Mouse (Mus musculus): ENCODE measurements at regions not wholly inside any gene's neighbourhood (a gene's known extent, or its start where the extent isn't known, plus 50 kb on each side); places are given as distances from the start of the nearest gene placed in this dataset.
"Not testable (repeated sequence)": the region's sequence is repeated elsewhere in the genome, so short reads cannot be mapped to it uniquely, and the experiment has no call there.

DNA sequence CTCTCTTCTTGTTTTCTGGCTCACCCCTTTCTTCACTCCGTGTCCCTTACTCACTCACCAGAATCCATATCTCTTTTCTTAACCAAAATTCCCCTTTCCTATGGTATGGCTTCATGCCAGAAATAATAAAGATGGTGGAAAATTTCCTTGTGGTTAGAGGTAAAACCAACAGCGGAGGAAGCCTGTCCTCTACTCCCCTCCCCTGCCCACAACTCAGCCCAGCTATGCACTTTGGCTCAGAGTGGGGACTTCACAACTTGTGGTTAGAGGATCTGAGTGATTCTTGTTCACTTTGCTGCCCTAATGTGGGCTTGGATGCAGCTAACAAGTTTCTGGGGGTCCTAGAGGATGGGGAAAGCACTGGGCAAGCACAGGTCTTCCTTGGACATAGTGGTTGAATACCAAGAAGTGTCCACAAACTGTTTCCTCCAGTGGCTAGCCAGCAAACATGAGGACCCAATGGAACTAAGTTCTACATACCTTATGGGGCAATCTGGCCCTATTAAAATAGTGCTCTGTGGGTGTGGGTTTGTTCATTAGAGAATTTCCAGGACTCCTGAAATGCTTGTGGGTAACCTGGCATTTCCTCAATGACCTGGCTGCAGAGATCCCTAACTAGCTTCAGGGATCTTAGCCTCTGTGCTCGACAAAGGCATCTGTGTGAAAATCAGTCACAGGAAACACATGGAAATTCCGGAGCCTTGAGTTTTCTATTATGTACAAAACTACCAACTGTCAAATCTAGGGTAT is 118.9 kb upstream of the Rasgrp1 start:
- Histone ChIP-seq H3K4me3 (replicated peaks) (no peak overlapping the region), H3K4me1 (ENCODE audit: control insufficient read depth) (no peaks in the 10 kb centered on the region), H3K36me3 (ENCODE audit: control insufficient read depth) (no peaks in the 10 kb centered on the region), H3K27me3 (ENCODE audit: control insufficient read depth) (no peaks in the 10 kb centered on the region), H3K9me3 (ENCODE audit: control insufficient read depth, low read length) (no peaks in the 10 kb centered on the region)
- TF ChIP-seq TAL1 (IDR thresholded peaks at IDR 0.05; ENCODE audit: low read length) (no peak), GATA1 (IDR thresholded peaks at IDR 0.05; ENCODE audit: low read length) (no peak)

DNA sequence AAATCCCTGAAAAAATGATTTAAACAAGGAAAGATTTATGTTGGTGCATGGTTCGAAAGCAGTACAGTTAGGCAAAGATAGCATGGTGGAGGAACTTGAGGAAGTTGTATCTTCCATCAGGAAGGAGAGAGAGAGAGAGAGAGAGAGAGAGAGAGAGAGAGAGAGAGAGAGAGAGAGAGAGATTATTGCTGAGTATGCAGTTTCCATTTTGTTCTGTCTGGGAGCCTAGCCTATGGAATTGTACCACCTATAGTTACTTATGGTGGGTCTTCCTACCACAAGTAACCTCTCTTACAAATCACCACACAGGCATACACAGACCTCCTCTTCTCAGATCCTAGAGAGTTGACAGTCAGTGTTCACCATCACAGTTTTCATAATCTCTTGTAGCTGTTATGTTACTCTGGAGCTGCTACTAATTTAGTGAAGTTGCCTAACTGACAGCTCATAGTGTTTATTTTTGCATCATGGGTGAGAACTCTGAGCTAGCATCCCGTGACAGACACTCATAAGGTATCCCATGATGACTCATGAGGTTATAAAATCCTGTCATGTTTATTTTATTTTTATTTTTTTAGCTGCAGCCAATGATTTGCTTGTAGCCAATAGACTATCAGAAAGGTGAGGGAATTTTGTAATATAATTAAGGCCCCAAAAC is 132.2 kb upstream of the Rasgrp1 start:
- Histone ChIP-seq H3K27me3 (ENCODE audit: control insufficient read depth) (no peaks in the 10 kb centered on the region), H3K9me3 (ENCODE audit: control insufficient read depth, low read length) (no peaks in the 10 kb centered on the region), H3K36me3 (ENCODE audit: control insufficient read depth) (no peaks in the 10 kb centered on the region), H3K4me3 (replicated peaks) (no peak overlapping the region), H3K4me1 (ENCODE audit: control insufficient read depth) (no peaks in the 10 kb centered on the region)
- TF ChIP-seq TAL1 (IDR thresholded peaks at IDR 0.05; ENCODE audit: low read length) (no peak), GATA1 (IDR thresholded peaks at IDR 0.05; ENCODE audit: low read length) (no peak)

DNA sequence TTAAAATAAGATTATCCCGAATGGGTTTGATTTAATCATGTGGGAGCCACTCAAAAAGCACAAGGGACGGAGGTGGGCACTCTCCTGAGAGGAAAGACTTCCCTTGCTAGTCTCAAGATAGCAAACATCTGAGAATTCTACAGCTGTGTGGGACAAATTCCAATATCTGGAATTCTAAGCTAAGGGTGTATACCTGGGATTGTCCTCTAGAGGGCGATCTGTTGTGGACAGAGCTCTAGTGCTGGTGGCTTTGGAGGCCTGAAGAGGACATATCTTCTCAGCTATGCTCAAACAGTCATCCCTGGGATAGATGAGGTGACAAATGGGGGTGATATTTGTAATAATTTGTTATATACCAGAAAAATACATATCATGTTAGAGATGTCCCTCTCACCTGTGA is 132.8 kb upstream of the Rasgrp1 start:
- no peak overlapping the region for H3K4me3 ChIP-seq (replicated peaks)

DNA sequence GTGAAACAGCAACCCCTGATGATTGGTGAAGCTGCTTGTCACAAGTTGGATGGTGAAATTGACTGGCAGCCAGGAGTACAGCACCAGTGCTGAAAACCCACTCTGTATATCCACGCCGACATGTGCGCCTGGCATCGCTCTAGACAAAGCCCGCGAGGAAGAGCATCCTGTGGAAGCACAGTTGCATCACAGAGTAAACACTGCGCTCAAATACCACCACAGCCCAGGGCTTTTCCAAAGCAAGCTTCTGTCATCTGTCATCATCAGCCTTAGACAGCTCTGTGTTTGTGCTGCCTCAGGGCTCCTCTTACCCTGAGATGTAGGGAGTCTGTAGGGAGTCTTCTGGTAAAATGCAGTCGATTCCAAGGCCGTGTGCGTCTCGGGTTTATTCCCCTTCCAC is 134.7 kb upstream of the Rasgrp1 start:
- not testable (repeated sequence) for H3K36me3 ChIP-seq (ENCODE audit: control insufficient read depth); H3K9me3 ChIP-seq (ENCODE audit: control insufficient read depth, low read length); H3K27me3 ChIP-seq (ENCODE audit: control insufficient read depth); H3K4me3 ChIP-seq (replicated peaks); H3K4me1 ChIP-seq (ENCODE audit: control insufficient read depth)

More for the DNA sequence above, 132.8 kb upstream of the Rasgrp1 start:
- Histone ChIP-seq H3K9me3 (ENCODE audit: control insufficient read depth, low read length) (no peaks in the 10 kb centered on the region), H3K36me3 (ENCODE audit: control insufficient read depth) (no peaks in the 10 kb centered on the region), H3K4me1 (ENCODE audit: control insufficient read depth) (no peaks in the 10 kb centered on the region), H3K27me3 (ENCODE audit: control insufficient read depth) (no peaks in the 10 kb centered on the region)
- TF ChIP-seq TAL1 (IDR thresholded peaks at IDR 0.05; ENCODE audit: low read length) (no peak), GATA1 (IDR thresholded peaks at IDR 0.05; ENCODE audit: low read length) (no peak)

DNA sequence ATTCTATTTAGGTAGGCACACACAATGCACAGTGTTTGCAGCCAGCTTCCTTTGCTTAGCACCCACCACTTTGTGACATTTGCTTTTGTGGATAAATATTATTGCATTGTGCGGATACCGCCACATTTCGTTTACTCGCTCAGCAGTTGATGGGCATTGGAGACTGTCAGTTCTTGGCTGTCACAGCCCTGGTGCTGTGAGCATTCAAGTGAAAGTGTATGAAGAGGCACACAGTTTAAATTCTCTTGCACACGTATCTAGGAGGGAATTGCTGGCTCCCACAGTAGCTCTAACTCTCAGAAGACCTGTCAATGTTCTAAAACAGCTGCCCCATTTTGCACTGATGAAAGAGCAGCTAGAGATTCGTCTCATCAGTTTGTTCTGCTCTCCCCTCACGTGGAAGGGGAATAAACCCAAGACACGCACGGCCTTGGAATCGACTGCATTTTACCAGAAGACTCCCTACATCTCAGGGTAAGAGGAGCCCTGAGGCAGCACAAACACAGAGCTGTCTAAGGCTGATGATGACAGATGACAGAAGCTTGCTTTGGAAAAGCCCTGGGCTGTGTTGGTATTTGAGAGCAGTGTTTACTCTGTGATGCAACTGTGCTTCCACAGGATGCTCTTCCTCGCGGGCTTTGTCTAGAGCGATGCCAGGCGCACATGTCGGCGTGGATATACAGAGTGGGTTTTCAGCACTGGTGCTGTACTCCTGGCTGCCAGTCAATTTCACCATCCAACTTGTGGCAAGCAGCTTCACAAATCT is 136.6 kb upstream of the Rasgrp1 start:
- H3K36me3 ChIP-seq (ENCODE audit: control insufficient read depth); H3K9me3 ChIP-seq (ENCODE audit: control insufficient read depth, low read length); H3K4me1 ChIP-seq (ENCODE audit: control insufficient read depth); H3K4me3 ChIP-seq (replicated peaks); H3K27me3 ChIP-seq (ENCODE audit: control insufficient read depth): not testable (repeated sequence)

DNA sequence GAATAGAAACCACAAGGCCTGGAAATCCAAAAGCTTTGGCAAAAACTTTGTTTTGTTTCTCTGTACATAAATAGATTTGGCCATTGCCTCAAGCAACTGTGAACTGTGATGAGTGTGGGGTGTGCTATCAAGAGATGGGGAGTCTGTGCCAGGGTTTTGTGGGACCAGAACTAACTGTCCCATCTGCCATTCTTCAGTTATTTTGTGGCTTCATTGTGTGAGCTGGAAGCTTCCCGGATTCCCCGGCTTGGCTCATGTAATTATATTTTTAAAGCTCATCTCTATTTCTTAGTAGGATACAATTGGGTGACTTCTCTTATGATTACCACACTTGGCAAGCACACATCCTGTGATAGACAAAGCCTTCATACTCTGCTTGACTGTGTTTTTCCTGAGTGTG is 143.6 kb upstream of the Rasgrp1 start:
- TF ChIP-seq TAL1 (IDR thresholded peaks at IDR 0.05; ENCODE audit: low read length) (no peak), GATA1 (IDR thresholded peaks at IDR 0.05; ENCODE audit: low read length) (no peak)
- no peaks in the 10 kb centered on the region for H3K27me3 ChIP-seq (ENCODE audit: control insufficient read depth)
- no peaks in the 10 kb centered on the region for H3K36me3 ChIP-seq (ENCODE audit: control insufficient read depth)
- peaks cover 4% of the 10 kb centered on the region; the same call in 1 of the 2 replicates for H3K9me3 ChIP-seq (ENCODE audit: control insufficient read depth, low read length)
- no peak overlapping the region for H3K4me3 ChIP-seq (replicated peaks)
- H3K4me1 ChIP-seq (ENCODE audit: control insufficient read depth), result no peaks in the 10 kb centered on the region

DNA sequence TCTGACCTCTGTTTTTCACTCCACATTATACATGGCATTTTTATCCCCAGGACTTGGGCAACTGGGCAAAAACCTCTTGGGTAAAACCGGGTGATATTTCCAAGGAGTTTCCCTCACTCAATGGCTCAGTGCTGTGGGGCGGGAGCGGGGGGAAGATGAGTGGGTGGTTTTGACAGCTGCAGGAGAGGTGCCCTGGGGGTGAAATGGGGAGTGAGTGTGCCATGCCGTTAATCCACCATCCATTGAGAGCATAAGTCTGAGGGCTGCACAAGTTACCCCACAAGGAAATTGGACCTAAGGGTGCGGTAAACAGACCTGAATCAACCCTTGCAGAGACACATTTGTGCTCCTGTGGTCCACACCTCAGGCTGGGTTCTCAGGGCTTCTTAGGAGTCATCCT is 155.8 kb upstream of the Rasgrp1 start:
- Histone ChIP-seq H3K36me3 (ENCODE audit: control insufficient read depth) (no peaks in the 10 kb centered on the region), H3K4me3 (replicated peaks) (no peak overlapping the region), H3K4me1 (ENCODE audit: control insufficient read depth) (no peaks in the 10 kb centered on the region), H3K27me3 (ENCODE audit: control insufficient read depth) (no peaks in the 10 kb centered on the region), H3K9me3 (ENCODE audit: control insufficient read depth, low read length) (peaks cover 3% of the 10 kb centered on the region; the same call in 1 of the 2 replicates)
- TF ChIP-seq GATA1 (IDR thresholded peaks at IDR 0.05; ENCODE audit: low read length) (no peak), TAL1 (IDR thresholded peaks at IDR 0.05; ENCODE audit: low read length) (no peak)

DNA sequence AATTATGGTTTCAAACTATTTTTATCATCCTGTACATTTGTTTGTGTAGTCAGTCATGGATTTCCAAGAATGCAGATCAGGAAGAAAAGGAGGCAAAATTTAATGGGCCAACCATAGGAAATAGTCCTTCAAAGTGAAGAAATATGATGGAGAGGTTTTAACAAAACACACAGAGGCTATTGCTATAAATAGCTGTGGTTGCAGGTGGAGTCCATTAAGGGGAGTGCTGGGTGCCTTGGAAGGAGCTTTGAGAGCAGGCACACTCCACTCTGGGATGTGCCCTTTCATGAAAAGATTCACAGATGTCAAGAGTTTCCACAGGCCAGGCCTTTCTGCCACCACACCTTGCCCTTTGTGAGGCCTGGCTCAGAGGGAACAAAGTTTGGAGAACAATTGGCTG is 159.8 kb upstream of the Rasgrp1 start:
- no peaks in the 10 kb centered on the region for H3K36me3 ChIP-seq (ENCODE audit: control insufficient read depth)
- no peak overlapping the region for H3K4me3 ChIP-seq (replicated peaks)
- H3K27me3 ChIP-seq (ENCODE audit: control insufficient read depth), result no peaks in the 10 kb centered on the region
- H3K9me3 ChIP-seq (ENCODE audit: control insufficient read depth, low read length), result peaks cover 3% of the 10 kb centered on the region; the same call in 1 of the 2 replicates
- TF ChIP-seq TAL1 (IDR thresholded peaks at IDR 0.05; ENCODE audit: low read length) (no peak), GATA1 (IDR thresholded peaks at IDR 0.05; ENCODE audit: low read length) (no peak)
- no peaks in the 10 kb centered on the region for H3K4me1 ChIP-seq (ENCODE audit: control insufficient read depth)

DNA sequence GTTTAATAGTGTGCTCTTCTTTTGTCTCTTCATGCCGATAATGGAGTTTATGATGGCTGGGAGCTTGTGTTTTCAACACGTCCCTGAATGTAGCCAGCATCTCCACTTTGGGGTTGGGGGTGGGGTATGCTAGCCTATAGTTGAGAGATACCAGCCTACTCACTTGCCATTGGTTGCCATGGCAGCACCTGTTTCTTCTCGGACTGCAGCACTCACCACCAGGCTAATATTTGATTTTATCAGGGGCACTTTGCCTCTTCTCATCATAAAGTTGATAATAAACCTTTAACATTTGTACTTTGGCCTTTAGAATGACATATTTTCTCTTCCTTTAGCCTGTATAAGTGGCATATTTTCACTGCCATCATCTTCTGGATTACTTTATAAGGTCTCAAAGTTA is 168.9 kb upstream of the Rasgrp1 start:
- no peaks in the 10 kb centered on the region for H3K27me3 ChIP-seq (ENCODE audit: control insufficient read depth)
- no peak for TF ChIP-seq TAL1 (IDR thresholded peaks at IDR 0.05; ENCODE audit: low read length)
- TF ChIP-seq GATA1 (IDR thresholded peaks at IDR 0.05; ENCODE audit: low read length), result no peak
- no peak overlapping the region for H3K4me3 ChIP-seq (replicated peaks)
- no peaks in the 10 kb centered on the region for H3K4me1 ChIP-seq (ENCODE audit: control insufficient read depth)
- H3K9me3 ChIP-seq (ENCODE audit: control insufficient read depth, low read length), result no peaks in the 10 kb centered on the region
- H3K36me3 ChIP-seq (ENCODE audit: control insufficient read depth), result no peaks in the 10 kb centered on the region

Measured in erythroblast, embryonic 14.5 days (primary cell).